Mouse (Mus musculus) ES-Bruce4 (cell line): ENCODE results near the gene Khsrp. TPM values are rescaled to one million over a fixed set of nuclear protein-coding genes. Genes with fewer than 3 reads are reported as not detected.

ENCODE experiments used
- H3K27ac ChIP-seq: 2 replicates; pipeline ENCODE4 v1.5.1; 2012; ENCODE audit warnings: low read length, inconsistent platforms; ENCODE audit not compliant: insufficient read depth
- H3K27me3 ChIP-seq: 2 replicates; pipeline ENCODE4 v1.6.1; 2012; ENCODE audit warnings: mild to moderate bottlenecking, low read length, inconsistent platforms; ENCODE audit not compliant: control insufficient read depth, poor library complexity, insufficient read depth, severe bottlenecking
- H3K36me3 ChIP-seq: 2 replicates; pipeline ENCODE4 v1.6.1; 2012; ENCODE audit warnings: inconsistent platforms, mild to moderate bottlenecking, low read length, moderate library complexity; ENCODE audit not compliant: control insufficient read depth, poor library complexity, insufficient read depth, severe bottlenecking
- H3K4me1 ChIP-seq: one replicate; pipeline ENCODE4 v1.8.1; 2011; ENCODE audit warnings: low read length; ENCODE audit not compliant: control insufficient read depth, insufficient read depth
- H3K4me3 ChIP-seq: 2 replicates; pipeline ENCODE4 v1.5.1; 2011; ENCODE audit warnings: low read depth, mild to moderate bottlenecking, low read length
- H3K9ac ChIP-seq: 2 replicates; pipeline ENCODE4 v1.6.1; 2012; ENCODE audit warnings: low read depth, mild to moderate bottlenecking, inconsistent platforms; ENCODE audit not compliant: poor library complexity, severe bottlenecking
- H3K9me3 ChIP-seq: replicated peaks from 2 replicates; pipeline ENCODE4 v1.6.1; 2012; ENCODE audit warnings: mild to moderate bottlenecking, low read length, inconsistent platforms; ENCODE audit not compliant: control insufficient read depth, poor library complexity, insufficient read depth, severe bottlenecking
- CTCF ChIP-seq: IDR thresholded peaks from one replicate; pipeline ENCODE4 v1.8.1; 2011; ENCODE audit warnings: low read depth, low read length
- EP300 ChIP-seq: IDR thresholded peaks from 2 replicates; pipeline ENCODE4 v1.6.1; 2011; ENCODE audit warnings: low read depth, low read length; ENCODE audit not compliant: insufficient read depth
- POLR2A ChIP-seq: IDR thresholded peaks from one replicate; pipeline ENCODE4 v1.8.1; 2011; ENCODE audit warnings: low read length; ENCODE audit not compliant: insufficient read depth
- polyA plus RNA-seq: library from polyadenylated mRNA; stranded (reverse); fragments of >200 nt; gene quantifications from 2 replicates; pipeline ENCODE4 v1.2.4, GENCODE M21; 2011; ENCODE audit warnings: low read depth; ENCODE audit not compliant: missing spikeins, insufficient read depth, insufficient read length

The Khsrp gene
- polyA plus RNA-seq, 1 experiment = 166 TPM

- Histone ChIP-seq H3K4me3 (no peak overlapping the region), H3K4me1 (peaks cover 2% of the 10 kb centered on the region), H3K9ac (no peak overlapping the region), H3K27ac (no peak overlapping the region), H3K9me3 (no peaks in the 10 kb centered on the region), H3K36me3 (peaks cover 17% of the 10 kb centered on the region), H3K27me3 (no peaks in the 10 kb centered on the region)
- no peak for TF ChIP-seq CTCF
- TF ChIP-seq EP300 = no peak
- no peak for TF ChIP-seq POLR2A
Measured at GRCm38 (mm10) chr17:57003994-57004393, 27.3 kb downstream of the Khsrp start.

GRCm38 (mm10) chr17:57001228-57001627 lies 30.1 kb downstream of the Khsrp start:
- Histone ChIP-seq H3K4me3 (no peak overlapping the region), H3K9me3 (no peaks in the 10 kb centered on the region), H3K4me1 (no peaks in the 10 kb centered on the region), H3K27me3 (no peaks in the 10 kb centered on the region), H3K36me3 (peaks cover 21% of the 10 kb centered on the region), H3K27ac (no peak overlapping the region), H3K9ac (no peak overlapping the region)
- TF ChIP-seq POLR2A (no peak), EP300 (no peak), CTCF (no peak)

- Histone ChIP-seq H3K9me3 (no peaks in the 10 kb centered on the region), H3K4me3 (no peak within 1 kb of the TSS), H3K27ac (no peak within 1 kb of the TSS), H3K4me1 (no peaks in the 10 kb centered on the region), H3K27me3 (no peaks in the 10 kb centered on the region), H3K36me3 (peaks cover 26% of the 10 kb centered on the region), H3K9ac (no peak within 1 kb of the TSS)
- no peak for TF ChIP-seq CTCF
Measured at GRCm38 (mm10) chr17:56999968-57000609, 31.2 kb downstream of the Khsrp start, which contains the start of gene Pspn. Gene Pspn (minus strand): TSS chr17:57000018.

GRCm38 (mm10) chr17:56999414-56999813 lies 31.9 kb downstream of the Khsrp start:
- Histone ChIP-seq H3K4me3 (no peak overlapping the region), H3K9ac (no peak overlapping the region), H3K27ac (no peak overlapping the region), H3K36me3 (peaks cover 31% of the 10 kb centered on the region), H3K4me1 (no peaks in the 10 kb centered on the region), H3K9me3 (no peaks in the 10 kb centered on the region), H3K27me3 (no peaks in the 10 kb centered on the region)
- TF ChIP-seq POLR2A = no peak

GRCm38 (mm10) chr17:56997029-56997667 lies 34.2 kb downstream of the Khsrp start, which contains the start of gene Alkbh7:
Gene Alkbh7 (plus strand): TSS chr17:56997339.
- H3K9me3 ChIP-seq = no peaks in the 10 kb centered on the region
- H3K4me3 ChIP-seq = peak within 1 kb of the TSS; percentile 69
- H3K36me3 ChIP-seq = peaks cover 38% of the 10 kb centered on the region
- TF ChIP-seq CTCF = peak; percentile 60
- peak; percentile 65 for TF ChIP-seq POLR2A
- 0 out of 2 replicates have a peak, but pooled peaks have one; percentile 29 for TF ChIP-seq EP300
- H3K4me1 ChIP-seq = no peaks in the 10 kb centered on the region
- peak within 1 kb of the TSS; percentile 12; the same call in 1 of the 2 replicates for H3K9ac ChIP-seq
- H3K27ac ChIP-seq = no peak within 1 kb of the TSS
- no peaks in the 10 kb centered on the region for H3K27me3 ChIP-seq

- Histone ChIP-seq H3K36me3 (peaks cover 40% of the 10 kb centered on the region), H3K27ac (no peak overlapping the region), H3K9ac (no peak overlapping the region), H3K27me3 (no peaks in the 10 kb centered on the region), H3K4me1 (no peaks in the 10 kb centered on the region), H3K9me3 (no peaks in the 10 kb centered on the region), H3K4me3 (no peak overlapping the region)
- TF ChIP-seq CTCF = no peak
- TF ChIP-seq POLR2A = no peak
- no peak for TF ChIP-seq EP300
Measured at GRCm38 (mm10) chr17:56996506-56996905, 34.8 kb downstream of the Khsrp start.
